Mouse (Mus musculus): ENCODE results near the gene Hspg2. TPM values are rescaled to one million over a fixed set of nuclear protein-coding genes. Genes with fewer than 3 reads are reported as not detected.
A peak's percentile ranks its signal among the peaks of the same experiment; 100 is the strongest.

Hspg2 gene
- polyA plus RNA-seq, 1 experiment from 2014 or later, result 44.1 TPM

GRCm38 (mm10) chr4:137447363-137448196 is 21.0 kb upstream of the Hspg2 start:
- H3K4me3 ChIP-seq (ENCODE audit: low read depth, low read length), result no peak overlapping the region
- no peak overlapping the region for H3K4me2 ChIP-seq (replicated peaks; ENCODE audit: low read depth, low read length)
- 57% methylated on average over 7 of the region's 7 CpGs for WGBS
- H3K4me1 ChIP-seq (ENCODE audit: control insufficient read depth, insufficient read depth, low read length), result peaks cover 16% of the 10 kb centered on the region
- H3K9me3 ChIP-seq (ENCODE audit: control insufficient read depth, low read depth, low read length), result no peaks in the 10 kb centered on the region
- H3K9ac ChIP-seq (replicated peaks; ENCODE audit: low read depth, low read length), result no peak overlapping the region
- H3K27me3 ChIP-seq (ENCODE audit: control insufficient read depth, insufficient read depth, low read length), result no peaks in the 10 kb centered on the region
- no peaks in the 10 kb centered on the region for H3K36me3 ChIP-seq (ENCODE audit: control insufficient read depth, insufficient read depth, low read length)
- no peak overlapping the region for H3K27ac ChIP-seq (ENCODE audit: low read length)
- no peak for ATAC-seq (ENCODE audit: insufficient number of reproducible peaks, insufficient read depth, low FRiP score, low read depth)

DNA sequence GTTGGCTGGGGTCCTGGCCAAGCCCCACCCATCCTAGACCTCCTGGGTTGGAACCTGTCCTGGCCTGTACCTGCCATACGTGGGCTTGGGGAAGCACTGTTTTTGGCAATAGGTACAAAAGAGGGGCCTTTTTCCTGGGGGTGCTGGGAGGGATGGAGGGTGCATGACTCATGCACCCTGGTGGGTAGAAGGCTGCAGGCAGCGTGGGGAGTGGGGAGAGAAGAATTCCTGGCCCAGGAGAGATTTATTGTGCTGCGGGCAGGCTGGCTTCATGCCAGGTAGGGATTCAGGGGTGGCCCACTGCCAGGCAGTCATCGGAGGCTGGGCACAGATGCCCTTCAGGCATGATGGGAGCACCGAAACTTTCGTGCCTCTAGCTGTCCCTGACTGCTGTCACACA is 20.4 kb upstream of the Hspg2 start:
- no peaks in the 10 kb centered on the region for H3K27me3 ChIP-seq (ENCODE audit: control insufficient read depth, insufficient read depth, low read length)
- H3K9me3 ChIP-seq (ENCODE audit: control insufficient read depth, low read depth, low read length), result no peaks in the 10 kb centered on the region
- H3K9ac ChIP-seq (replicated peaks; ENCODE audit: low read depth, low read length), result no peak overlapping the region
- no peak overlapping the region for H3K4me2 ChIP-seq (replicated peaks; ENCODE audit: low read depth, low read length)
- 26% methylated on average over 6 of the region's 6 CpGs for WGBS
- no peaks in the 10 kb centered on the region for H3K36me3 ChIP-seq (ENCODE audit: control insufficient read depth, insufficient read depth, low read length)
- H3K4me3 ChIP-seq (ENCODE audit: low read depth, low read length), result no peak overlapping the region
- H3K4me1 ChIP-seq (ENCODE audit: control insufficient read depth, insufficient read depth, low read length), result peaks cover 16% of the 10 kb centered on the region
- H3K27ac ChIP-seq (ENCODE audit: low read length), result 0 out of 2 replicates have a peak overlapping the region, but pooled peaks have one; percentile 44
- no peak for ATAC-seq (ENCODE audit: insufficient number of reproducible peaks, insufficient read depth, low FRiP score, low read depth)

DNA sequence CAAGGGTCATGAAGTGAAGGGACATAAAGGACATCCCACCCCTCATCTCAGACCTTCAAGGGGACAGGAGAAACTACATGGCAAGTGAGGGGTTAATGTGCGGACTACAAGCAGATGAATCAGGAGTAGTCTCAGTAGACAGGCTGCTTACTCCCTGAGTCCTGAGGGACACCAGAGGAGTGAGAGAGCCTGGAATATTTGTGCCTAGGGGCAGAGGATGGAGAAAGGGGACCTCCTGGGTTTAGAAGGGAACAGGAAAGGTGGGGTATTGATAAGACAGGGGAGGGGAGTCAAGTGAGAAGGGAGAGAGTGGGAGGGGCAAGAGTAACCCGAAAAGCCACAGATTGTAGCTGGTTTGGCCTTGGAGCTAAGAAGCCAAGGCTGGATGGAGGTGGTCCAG is 19.9 kb upstream of the Hspg2 start:
- ATAC-seq (ENCODE audit: insufficient number of reproducible peaks, insufficient read depth, low FRiP score, low read depth), result no peak
- Histone ChIP-seq H3K4me3 (ENCODE audit: low read depth, low read length) (no peak overlapping the region), H3K27ac (ENCODE audit: low read length) (peak overlapping the region; percentile 44; the same call in 1 of the 2 replicates), H3K4me1 (ENCODE audit: control insufficient read depth, insufficient read depth, low read length) (peaks cover 16% of the 10 kb centered on the region), H3K4me2 (replicated peaks; ENCODE audit: low read depth, low read length) (no peak overlapping the region), H3K27me3 (ENCODE audit: control insufficient read depth, insufficient read depth, low read length) (no peaks in the 10 kb centered on the region), H3K9me3 (ENCODE audit: control insufficient read depth, low read depth, low read length) (no peaks in the 10 kb centered on the region), H3K9ac (replicated peaks; ENCODE audit: low read depth, low read length) (no peak overlapping the region), H3K36me3 (ENCODE audit: control insufficient read depth, insufficient read depth, low read length) (no peaks in the 10 kb centered on the region)
- WGBS, result 34% methylated on average over 2 of the region's 2 CpGs

DNA sequence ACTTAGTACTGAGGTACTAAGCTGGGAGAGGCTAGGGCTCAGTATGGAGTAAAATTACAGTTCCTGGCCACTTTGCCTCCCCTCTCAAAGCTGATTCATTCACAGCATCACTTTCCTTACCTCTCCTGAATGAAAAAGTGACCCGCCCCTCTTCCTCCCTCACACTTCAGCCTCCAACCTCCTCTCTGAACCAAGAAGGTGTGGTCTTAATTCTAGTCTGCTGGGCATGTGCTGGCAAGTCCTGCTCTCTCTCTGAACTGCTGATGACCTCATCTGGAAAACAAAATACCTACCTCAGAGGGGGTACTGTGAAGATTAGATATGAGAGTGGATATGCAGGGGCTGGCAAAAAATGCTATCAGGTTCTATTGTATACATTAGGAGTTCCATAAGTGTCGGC is 19.4 kb upstream of the Hspg2 start:
- H3K4me2 ChIP-seq (replicated peaks; ENCODE audit: low read depth, low read length), result no peak overlapping the region
- no peaks in the 10 kb centered on the region for H3K9me3 ChIP-seq (ENCODE audit: control insufficient read depth, low read depth, low read length)
- no peaks in the 10 kb centered on the region for H3K27me3 ChIP-seq (ENCODE audit: control insufficient read depth, insufficient read depth, low read length)
- WGBS, result 42% methylated on average over 2 of the region's 2 CpGs
- no peak overlapping the region for H3K9ac ChIP-seq (replicated peaks; ENCODE audit: low read depth, low read length)
- peak overlapping the region; percentile 44; the same call in 1 of the 2 replicates for H3K27ac ChIP-seq (ENCODE audit: low read length)
- H3K4me3 ChIP-seq (ENCODE audit: low read depth, low read length), result no peak overlapping the region
- no peaks in the 10 kb centered on the region for H3K36me3 ChIP-seq (ENCODE audit: control insufficient read depth, insufficient read depth, low read length)
- peaks cover 12% of the 10 kb centered on the region for H3K4me1 ChIP-seq (ENCODE audit: control insufficient read depth, insufficient read depth, low read length)
- ATAC-seq (ENCODE audit: insufficient number of reproducible peaks, insufficient read depth, low FRiP score, low read depth), result peak; percentile 59

- no peak for ATAC-seq (ENCODE audit: insufficient number of reproducible peaks, insufficient read depth, low FRiP score, low read depth)
- Histone ChIP-seq H3K27ac (ENCODE audit: low read length) (peak overlapping the region; percentile 27; the same call in 1 of the 2 replicates), H3K9ac (replicated peaks; ENCODE audit: low read depth, low read length) (no peak overlapping the region)
These were observed 18.9 kb upstream of the Hspg2 start for GRCm38 (mm10) chr4:137449715-137450114.

DNA sequence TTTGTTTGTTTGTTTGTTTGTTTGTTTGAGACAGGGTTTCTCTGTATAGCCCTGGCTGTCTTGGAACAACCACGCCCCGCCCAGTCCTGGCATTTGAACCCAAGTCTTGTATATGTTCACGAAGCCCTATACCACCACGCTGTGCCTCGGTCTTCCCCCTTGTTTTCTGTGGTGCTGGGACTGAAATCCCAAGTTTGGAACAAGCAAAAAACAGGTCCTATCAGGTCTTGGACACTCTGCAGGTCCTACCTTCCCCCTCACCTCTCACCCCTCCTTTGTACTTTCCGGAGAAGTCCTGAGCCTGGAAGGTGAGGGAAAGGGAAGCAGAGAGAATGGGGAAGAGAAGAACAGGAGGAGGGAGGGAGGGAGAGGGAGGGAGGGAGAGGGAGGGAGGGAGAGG is 16.4 kb upstream of the Hspg2 start:
- Histone ChIP-seq H3K4me1 (ENCODE audit: control insufficient read depth, insufficient read depth, low read length) (peaks cover 12% of the 10 kb centered on the region), H3K36me3 (ENCODE audit: control insufficient read depth, insufficient read depth, low read length) (no peaks in the 10 kb centered on the region), H3K4me2 (replicated peaks; ENCODE audit: low read depth, low read length) (no peak overlapping the region), H3K4me3 (ENCODE audit: low read depth, low read length) (no peak overlapping the region), H3K27ac (ENCODE audit: low read length) (no peak overlapping the region), H3K27me3 (ENCODE audit: control insufficient read depth, insufficient read depth, low read length) (no peaks in the 10 kb centered on the region), H3K9me3 (ENCODE audit: control insufficient read depth, low read depth, low read length) (no peaks in the 10 kb centered on the region), H3K9ac (replicated peaks; ENCODE audit: low read depth, low read length) (no peak overlapping the region)
- no peak for ATAC-seq (ENCODE audit: insufficient number of reproducible peaks, insufficient read depth, low FRiP score, low read depth)
- WGBS, result 88% methylated on average over 6 of the region's 6 CpGs

More at GRCm38 (mm10) chr4:137449715-137450114, 18.9 kb upstream of the Hspg2 start:
- WGBS, result 76% methylated on average over 10 of the region's 10 CpGs
- Histone ChIP-seq H3K4me2 (replicated peaks; ENCODE audit: low read depth, low read length) (no peak overlapping the region), H3K36me3 (ENCODE audit: control insufficient read depth, insufficient read depth, low read length) (no peaks in the 10 kb centered on the region), H3K27me3 (ENCODE audit: control insufficient read depth, insufficient read depth, low read length) (no peaks in the 10 kb centered on the region), H3K9me3 (ENCODE audit: control insufficient read depth, low read depth, low read length) (no peaks in the 10 kb centered on the region), H3K4me1 (ENCODE audit: control insufficient read depth, insufficient read depth, low read length) (peaks cover 12% of the 10 kb centered on the region), H3K4me3 (ENCODE audit: low read depth, low read length) (no peak overlapping the region)

DNA sequence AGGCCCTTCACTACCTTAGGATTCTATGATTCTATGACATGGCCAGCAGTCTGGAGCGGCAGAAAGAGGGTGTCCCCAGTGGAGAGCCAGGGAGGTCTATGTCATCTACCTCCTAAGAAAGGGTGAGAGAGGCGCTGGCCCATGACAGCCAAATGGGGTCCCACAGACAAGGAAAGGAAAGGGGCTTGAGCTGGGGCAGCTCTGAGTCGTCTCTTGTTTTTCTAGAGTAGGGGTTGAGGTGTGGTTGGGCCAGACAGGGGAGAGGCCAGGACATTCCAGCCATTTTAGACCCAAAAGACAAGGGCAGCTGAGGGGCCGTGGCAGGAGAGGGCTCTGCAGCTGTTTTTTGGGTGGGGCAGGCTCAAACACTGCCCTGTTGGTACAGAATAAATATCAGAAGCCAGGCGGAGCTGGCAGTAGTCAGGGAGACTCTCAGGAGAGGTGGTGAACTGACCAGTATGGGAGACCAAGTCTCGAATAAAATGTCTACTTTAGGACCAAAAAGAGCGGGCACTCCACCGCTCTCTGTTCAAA is 15.3 kb upstream of the Hspg2 start, which contains the start of gene 1700013G24Rik:
1700013G24Rik (plus strand) TSS at position 51 of the 534 bp plus-strand sequence.
- no peak within 1 kb of the TSS for H3K4me3 ChIP-seq (ENCODE audit: low read depth, low read length)
- no peaks in the 10 kb centered on the region for H3K27me3 ChIP-seq (ENCODE audit: control insufficient read depth, insufficient read depth, low read length)
- no peak within 1 kb of the TSS for H3K4me2 ChIP-seq (replicated peaks; ENCODE audit: low read depth, low read length)
- peaks cover 7% of the 10 kb centered on the region for H3K4me1 ChIP-seq (ENCODE audit: control insufficient read depth, insufficient read depth, low read length)
- no peak for ATAC-seq (ENCODE audit: insufficient number of reproducible peaks, insufficient read depth, low FRiP score, low read depth)
- WGBS, result 74% methylated on average over 8 of the region's 8 CpGs
- no peaks in the 10 kb centered on the region for H3K9me3 ChIP-seq (ENCODE audit: control insufficient read depth, low read depth, low read length)
- no peak within 1 kb of the TSS for H3K27ac ChIP-seq (ENCODE audit: low read length)
- H3K9ac ChIP-seq (replicated peaks; ENCODE audit: low read depth, low read length), result no peak within 1 kb of the TSS
- no peaks in the 10 kb centered on the region for H3K36me3 ChIP-seq (ENCODE audit: control insufficient read depth, insufficient read depth, low read length)

- no peaks in the 10 kb centered on the region; the same call in 1 of the 2 replicates for H3K4me1 ChIP-seq (ENCODE audit: control insufficient read depth, insufficient read depth, low read length)
- no peak overlapping the region for H3K27ac ChIP-seq (ENCODE audit: low read length)
- WGBS, result 85% methylated on average over 14 of the region's 14 CpGs
- no peaks in the 10 kb centered on the region for H3K27me3 ChIP-seq (ENCODE audit: control insufficient read depth, insufficient read depth, low read length)
- no peak overlapping the region for H3K4me2 ChIP-seq (replicated peaks; ENCODE audit: low read depth, low read length)
- H3K9me3 ChIP-seq (ENCODE audit: control insufficient read depth, low read depth, low read length), result no peaks in the 10 kb centered on the region
- no peak overlapping the region for H3K9ac ChIP-seq (replicated peaks; ENCODE audit: low read depth, low read length)
- H3K4me3 ChIP-seq (ENCODE audit: low read depth, low read length), result no peak overlapping the region
- no peaks in the 10 kb centered on the region for H3K36me3 ChIP-seq (ENCODE audit: control insufficient read depth, insufficient read depth, low read length)
- ATAC-seq (ENCODE audit: insufficient number of reproducible peaks, insufficient read depth, low FRiP score, low read depth), result no peak
These were observed 14.0 kb upstream of the Hspg2 start for GRCm38 (mm10) chr4:137454582-137454981.
